Mouse (Mus musculus): ENCODE measurements around the gene Relch.
"Not testable (repeated sequence)": the region's sequence is repeated elsewhere in the genome, so short reads cannot be mapped to it uniquely, and the experiment has no call there.

Gene Relch

DNA sequence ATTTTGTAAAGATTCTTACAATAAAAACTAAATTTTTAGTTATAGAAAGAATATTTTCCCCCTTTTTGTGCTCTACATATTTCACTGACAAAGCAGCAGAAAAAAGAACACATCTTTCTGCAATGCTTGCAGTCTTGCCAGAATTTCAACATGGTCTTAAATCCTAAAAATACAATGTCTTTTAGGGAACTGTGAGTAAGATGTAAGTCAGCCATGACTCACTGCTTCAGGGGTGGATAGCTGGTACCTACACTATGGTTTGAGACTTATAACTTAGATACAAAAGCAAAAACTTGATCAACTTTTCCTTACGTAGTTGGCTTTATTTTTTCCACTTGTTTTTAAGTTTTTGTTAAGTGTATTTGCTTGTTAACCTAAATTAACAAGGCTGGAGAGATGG is 78.8 kb downstream of the Relch start:
- no peak for DNase-seq (ENCODE audit: inconsistent age in 2 of 2, low spot score in 1 of 2)

DNA sequence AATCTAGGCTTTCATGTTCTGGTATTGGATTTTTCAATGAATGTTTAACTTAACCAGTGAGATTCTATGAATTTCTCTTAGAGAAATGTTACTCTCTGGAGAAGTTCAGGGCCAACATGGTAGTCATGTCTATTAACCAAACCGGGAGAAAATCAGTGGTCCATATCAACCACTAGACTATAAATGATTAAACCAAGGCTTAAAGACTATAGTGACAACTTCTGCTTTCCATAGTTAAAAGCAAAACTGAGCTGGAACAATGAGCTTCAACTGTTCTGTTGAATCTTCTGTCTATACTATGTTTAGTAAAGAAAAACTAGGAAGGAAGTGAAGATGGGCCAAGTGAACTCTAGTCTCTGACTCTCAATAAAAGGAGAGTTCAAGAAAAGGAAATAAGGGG is 82.8 kb downstream of the Relch start:
- no peak for DNase-seq (ENCODE audit: inconsistent age in 2 of 2, low spot score in 1 of 2)

DNA sequence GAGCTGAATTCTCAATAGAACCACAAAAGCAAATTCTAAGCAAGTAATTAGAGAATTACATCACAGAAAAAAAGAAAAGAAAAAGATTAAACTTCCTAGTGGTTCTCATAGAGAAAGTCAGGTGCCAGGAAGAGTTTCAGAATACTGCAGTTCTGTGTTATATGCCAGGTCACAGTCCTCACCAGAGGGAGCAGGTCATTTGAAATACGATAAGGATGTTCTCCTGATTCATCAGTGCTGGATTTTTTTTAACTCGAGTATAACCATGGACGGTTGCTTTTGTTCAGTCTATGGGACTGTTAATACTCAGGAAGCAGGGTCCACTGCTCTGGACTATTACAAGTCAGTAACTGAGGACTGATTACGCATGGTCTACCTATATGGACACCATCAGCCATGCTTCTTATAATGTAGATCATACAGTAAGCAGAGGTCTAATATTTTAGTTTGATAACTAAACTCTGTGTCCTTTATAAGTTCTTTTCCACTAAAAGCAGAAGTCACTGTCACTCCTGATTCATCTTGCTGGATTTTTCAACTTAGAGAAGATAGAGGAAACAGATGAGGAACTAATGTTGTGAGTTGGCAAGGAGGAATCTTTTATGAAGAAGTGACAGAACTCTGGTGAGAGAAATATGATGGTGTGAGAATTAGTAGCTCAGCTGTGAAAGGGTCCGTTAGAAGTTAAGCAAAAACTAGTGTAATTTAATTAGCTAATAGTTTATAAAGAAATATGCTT is 83.4 kb downstream of the Relch start:
- DNase-seq (ENCODE audit: inconsistent age in 2 of 2, low spot score in 1 of 2) = no peak

DNA sequence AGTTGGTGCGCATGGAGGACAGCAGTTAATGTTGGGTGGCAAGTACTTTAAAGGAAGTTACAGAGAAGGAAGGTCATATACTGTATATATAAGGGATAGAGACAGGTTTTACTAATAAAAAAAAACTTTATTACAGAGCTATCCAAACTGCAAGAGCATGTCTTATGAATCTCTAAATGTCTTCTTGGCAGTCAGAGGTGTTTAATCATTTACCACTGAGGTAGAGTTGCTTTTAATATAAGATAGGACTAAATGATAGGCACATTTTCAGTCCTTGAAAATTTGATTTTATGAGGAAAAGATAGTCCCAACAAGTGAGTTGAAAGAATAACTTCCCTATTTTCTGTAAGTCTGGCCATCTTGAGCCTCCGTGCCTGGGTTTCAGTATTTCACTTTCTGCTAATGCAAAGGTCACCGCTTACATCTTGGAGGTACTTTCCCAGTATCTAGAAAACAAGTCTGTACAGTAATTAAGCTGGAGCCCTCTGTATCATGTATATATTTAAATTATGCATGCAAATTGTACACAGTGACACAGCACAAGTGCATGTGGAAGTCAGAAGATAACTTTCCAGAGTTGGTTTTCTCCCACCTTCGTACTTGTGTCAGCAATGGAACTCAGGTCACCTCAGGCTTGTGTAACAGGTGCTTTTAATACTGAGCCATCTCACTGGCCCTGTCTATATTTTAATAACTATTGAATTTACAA is 84.6 kb downstream of the Relch start:
- no peak for DNase-seq (ENCODE audit: inconsistent age in 2 of 2, low spot score in 1 of 2)

DNA sequence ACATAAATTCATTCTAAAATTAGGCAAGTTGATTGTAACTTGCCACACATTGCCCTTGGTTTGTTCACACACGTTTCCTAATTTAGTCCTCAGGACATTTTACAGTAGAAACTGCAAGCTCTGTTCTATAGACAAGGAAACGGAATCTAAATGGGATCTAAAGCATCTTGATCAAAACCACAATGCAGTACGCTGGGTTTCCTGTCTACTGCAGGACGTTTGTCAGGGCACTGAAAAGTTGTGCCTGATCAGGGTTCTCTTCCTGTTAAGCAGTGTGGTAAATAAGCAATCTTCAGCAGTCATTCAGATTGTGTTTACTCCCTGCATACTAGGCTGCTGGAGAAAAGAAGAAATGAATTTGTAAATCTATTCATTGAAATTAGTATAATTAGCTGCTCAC is 88.5 kb downstream of the Relch start:
- DNase-seq (ENCODE audit: inconsistent age in 2 of 2, low spot score in 1 of 2) = no peak

DNA sequence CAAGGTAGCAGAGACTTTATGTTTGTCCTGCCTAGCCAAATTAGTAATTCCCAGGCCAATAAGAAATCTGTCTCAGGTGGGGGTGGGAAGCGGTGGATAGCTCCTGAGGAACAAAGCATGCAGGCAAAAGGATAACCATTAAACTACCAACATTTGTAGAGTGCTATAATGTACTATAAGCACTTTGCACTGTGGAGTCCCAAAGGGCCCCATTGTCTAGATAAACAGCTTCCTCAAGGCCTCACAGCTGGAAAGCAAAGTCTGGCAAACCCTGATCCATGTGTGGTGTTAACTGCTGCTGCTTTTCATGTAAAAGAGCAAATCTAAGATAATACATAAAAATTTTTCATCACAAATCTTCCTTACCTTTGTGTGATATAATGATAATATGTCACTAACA is 89.3 kb downstream of the Relch start:
- DNase-seq (ENCODE audit: inconsistent age in 2 of 2, low spot score in 1 of 2) = no peak

DNA sequence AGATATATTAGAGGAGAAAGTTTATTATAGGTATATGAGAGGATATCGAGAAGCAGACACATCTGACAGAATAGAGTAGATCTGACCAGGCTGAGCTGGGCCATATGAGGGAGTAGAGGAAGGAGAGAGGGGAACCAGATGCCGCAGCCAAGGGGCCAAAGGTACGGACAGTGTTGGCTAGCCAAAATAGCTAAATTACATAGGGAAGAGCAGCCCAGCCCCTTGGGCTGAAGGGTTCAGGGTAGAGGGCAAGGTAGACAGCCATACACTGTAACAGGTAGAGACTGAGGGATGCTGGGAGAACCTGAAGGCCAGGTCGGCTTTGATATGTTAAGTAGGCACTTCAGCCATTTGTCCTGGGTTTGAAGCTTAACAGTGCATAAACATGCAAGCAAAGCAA is 95.1 kb downstream of the Relch start:
- DNase-seq (ENCODE audit: inconsistent age in 2 of 2, low spot score in 1 of 2) = no peak

DNA sequence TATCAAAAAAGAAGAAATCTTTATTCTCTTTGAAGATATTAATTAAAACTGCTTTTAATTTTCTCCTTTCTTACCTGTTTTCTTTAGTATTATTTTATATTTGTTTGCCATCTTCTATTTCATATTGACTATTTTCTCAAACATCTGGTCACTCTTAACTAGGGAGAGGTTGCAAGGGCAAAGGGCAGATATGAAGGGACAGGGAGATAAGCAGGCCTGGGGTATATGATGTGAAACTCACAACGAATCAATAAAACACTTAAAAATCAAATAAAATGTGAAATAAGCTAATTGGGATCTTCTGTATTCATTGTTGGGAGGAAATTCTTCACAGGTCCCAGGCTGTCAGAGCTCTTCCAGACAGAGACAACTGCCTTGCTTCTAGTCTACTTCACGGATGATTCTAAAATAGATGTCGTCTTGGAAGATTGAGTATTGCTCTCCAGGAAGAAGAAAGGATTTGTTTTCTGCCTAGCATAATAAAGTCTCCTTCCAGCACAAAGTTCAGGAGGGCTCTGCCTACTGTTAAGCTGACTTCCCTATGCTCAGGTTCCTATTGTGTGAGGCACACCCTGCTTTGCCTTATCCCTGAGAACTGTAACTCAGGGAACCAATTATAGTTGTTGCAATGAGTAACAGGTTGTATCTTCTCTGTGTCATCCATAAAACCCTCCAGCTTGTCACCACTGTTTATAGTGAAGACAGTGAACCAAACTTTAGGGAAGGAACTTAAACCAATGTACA is 95.9 kb downstream of the Relch start:
- DNase-seq (ENCODE audit: inconsistent age in 2 of 2, low spot score in 1 of 2) = no peak

DNA sequence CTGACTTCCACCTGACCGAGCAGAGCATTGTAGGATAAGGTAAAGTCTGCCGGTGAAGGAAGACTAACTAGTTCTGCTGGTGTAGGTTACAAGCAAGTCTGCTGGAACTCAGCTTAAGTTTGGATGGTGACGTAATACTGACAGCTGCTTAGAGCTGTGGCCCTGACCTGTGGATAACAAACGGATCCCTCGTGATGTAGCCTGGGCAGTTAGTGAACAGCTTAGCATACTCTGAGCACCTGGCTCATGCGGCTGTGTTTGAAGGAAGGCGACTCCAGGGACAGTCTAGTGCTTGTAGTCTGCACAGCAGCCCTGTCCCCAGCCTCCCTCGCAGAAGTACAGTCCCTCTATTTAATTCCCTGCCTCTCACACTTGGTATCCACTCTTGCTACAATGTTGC is 101.9 kb downstream of the Relch start:
- peak in 1 of 2 experiments; percentile 51 for DNase-seq (ENCODE audit: inconsistent age in 2 of 2, low spot score in 1 of 2)

DNA sequence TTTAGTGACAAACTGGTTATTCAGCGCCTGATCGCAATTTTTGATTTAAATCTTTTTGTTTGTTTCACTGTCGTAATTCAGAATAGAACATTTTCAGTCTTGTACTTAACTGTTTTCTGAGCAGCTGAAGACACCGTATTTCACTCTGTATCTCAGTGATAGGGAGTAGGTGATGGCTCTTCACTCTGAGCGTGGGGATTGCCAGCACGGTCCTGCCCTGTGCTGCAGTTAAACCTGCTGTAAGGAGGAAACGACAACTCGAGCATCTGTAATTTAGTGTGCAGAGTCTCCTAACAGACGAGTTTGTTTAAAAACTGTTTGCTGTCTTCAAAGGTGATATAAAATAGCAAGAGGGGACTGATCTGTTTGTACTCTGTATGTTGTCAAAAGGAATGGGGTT is 102.4 kb downstream of the Relch start:
- DNase-seq (ENCODE audit: inconsistent age in 2 of 2, low spot score in 1 of 2) = not testable (repeated sequence)

DNA sequence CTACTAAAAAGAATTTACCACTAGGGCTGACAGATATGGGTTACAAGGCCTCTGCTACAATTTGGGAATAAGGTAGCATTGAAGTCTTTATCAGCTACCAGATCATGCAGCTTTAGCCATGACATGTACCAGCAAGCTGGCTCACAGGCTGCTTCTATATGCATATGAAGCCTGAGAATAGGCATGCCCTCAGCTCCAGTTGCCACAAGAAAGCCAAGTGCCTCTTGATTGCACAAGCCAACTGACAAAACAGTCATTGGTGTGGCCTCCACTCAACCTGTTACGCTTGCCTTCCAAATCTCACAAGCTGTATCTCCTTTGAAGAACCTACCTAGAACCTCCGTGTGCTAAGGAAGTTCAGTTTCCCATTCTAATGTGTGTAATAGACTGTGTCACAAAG is 104.7 kb downstream of the Relch start:
- no peak for DNase-seq (ENCODE audit: inconsistent age in 2 of 2, low spot score in 1 of 2)

DNA sequence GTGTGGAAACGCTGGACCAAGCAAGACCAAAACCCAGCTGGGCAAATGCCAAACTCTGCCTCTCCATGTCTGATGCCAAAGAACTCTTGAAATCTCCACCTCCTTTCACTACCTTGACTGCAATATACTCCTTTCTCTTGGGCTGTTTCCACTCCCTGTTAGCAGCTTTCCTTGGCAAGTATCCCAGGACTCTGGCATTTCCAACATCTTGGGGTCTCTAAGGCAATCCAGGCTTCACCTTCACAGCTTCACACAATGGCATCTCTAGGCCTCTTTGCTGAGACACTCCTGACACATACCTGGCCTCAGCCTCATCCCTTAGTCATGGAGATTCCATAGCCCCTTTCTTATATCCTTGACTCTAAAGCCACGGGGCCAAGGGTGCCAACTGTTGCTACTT is 107.0 kb downstream of the Relch start:
- no peak for DNase-seq (ENCODE audit: inconsistent age in 2 of 2, low spot score in 1 of 2)

DNA sequence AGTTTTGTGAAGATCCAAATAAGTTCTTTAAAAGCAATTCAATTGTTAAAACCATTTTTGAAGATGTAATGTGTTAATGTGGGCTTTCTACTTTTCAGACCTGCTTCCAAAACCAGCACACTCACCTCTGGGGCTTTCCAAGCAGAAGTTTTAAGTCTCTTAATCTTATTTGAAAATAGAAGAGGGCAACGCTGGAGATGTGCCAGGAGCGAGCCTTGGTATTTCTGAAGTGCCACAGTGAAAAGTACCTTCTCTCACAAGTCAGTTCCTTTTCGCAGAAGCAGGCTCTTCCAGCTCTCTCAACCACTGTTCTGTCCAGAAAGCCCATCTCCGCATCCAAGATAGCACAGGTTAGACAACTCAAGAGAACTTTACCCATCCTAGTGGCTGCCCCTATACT is 112.8 kb downstream of the Relch start:
- no peak for DNase-seq (ENCODE audit: inconsistent age in 2 of 2, low spot score in 1 of 2)

DNA sequence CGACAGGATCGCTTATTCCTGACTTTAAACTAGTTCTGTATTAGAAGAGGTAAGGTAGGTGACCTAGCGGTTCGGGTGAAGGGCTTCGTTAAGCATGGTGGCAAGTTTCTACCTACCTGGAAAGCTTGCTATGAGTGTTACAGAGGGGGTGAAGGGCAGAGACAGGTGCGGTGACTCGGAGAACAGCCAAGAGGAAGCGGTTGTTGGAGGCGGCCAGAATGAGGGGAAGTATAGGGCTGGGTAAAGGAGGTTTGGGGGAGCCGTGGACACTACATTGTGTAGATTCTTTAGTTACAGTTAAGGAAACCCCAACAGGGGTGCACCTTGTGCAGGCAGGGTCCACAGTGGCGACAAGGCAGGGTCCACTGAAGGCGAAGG is 116.4 kb downstream of the Relch start:
- DNase-seq (ENCODE audit: inconsistent age in 2 of 2, low spot score in 1 of 2) = no peak

DNA sequence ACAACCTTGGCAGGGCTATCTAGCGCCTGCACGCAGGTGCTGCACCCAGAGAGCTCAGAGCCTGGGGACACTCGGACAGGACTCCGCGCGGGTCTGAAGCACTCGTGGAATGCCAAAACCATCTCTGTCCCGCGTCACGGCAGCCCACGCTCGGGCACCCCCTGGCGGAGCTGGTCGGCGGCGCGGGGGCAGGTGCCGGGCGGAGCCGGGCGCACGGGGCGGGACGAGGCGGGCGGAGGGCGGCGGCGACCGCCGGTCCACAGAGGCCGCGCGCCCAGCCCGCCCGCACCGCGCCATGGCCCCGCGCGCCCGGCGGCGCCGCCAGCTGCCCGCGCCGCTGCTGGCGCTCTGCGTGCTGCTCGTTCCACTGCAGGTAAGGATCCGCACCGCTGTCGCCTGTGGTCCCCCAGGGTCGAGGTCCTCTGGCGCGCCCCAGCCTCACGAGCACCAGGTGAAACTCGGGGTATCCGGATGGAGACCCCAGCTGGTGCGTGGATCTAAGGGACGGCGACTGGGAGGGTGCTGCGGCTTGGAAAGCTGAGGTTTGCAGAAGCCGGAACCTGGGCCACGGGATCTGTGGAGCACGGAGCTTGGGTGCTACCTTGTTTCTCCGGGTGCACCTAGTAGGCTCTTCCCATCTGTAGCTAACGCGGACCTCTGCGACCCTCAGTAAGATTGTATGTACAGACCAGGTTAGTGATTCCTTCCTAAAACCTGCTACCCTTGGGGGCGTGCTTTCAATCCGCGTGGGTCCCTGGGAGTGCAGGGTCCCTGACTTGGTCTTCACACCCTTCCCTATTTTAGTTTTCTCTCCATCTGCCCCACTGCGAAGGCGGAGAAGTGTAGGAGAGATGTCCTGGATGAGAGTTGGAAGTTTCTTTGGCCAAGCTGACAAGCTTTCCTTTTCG is 117.0 kb downstream of the Relch start, which contains the start of gene Tnfrsf11a:
Gene Tnfrsf11a (plus strand): TSS at position 262 of the 908 bp plus-strand sequence.
- DNase-seq (ENCODE audit: inconsistent age in 2 of 2, low spot score in 1 of 2) = peak; percentile 60 to 84

DNA sequence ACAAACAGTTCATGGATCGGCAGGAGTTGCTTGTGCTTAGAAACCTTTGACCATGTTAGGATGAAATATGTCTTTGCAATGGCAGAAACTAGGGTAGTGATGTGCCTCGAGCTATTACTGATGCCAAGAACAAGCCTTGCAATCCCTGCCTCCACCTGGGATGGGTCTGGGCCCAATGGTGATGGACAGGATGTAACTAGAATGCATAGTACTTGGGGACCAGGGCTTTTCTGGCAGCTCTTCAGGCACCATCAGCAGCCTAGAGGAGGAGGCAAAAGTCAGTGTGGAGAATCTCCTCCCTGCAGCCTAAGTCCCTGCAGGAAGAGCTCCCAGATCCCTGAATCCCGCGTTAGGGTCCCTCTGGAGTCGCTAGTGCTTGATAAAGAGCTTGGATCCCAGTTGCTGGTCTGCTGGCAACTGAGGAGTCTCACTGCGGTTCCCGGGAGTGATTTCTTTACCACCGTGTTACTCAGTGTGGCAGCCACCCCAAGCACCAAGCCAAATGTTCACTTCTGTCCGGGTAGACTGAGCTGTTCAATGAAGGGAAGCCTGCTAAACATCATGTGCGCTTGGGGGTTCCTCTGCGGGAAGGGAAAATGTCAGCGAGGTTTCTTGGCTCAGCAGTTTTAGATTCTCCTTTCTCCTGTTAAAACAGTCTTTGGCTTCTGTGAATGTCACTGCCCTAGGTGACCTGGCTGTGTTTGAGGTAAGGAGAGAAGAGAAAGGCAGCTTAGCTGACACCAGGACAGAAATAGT is 117.9 kb downstream of the Relch start:
- peak in 1 of 2 experiments; percentile 36 for DNase-seq (ENCODE audit: inconsistent age in 2 of 2, low spot score in 1 of 2)

DNA sequence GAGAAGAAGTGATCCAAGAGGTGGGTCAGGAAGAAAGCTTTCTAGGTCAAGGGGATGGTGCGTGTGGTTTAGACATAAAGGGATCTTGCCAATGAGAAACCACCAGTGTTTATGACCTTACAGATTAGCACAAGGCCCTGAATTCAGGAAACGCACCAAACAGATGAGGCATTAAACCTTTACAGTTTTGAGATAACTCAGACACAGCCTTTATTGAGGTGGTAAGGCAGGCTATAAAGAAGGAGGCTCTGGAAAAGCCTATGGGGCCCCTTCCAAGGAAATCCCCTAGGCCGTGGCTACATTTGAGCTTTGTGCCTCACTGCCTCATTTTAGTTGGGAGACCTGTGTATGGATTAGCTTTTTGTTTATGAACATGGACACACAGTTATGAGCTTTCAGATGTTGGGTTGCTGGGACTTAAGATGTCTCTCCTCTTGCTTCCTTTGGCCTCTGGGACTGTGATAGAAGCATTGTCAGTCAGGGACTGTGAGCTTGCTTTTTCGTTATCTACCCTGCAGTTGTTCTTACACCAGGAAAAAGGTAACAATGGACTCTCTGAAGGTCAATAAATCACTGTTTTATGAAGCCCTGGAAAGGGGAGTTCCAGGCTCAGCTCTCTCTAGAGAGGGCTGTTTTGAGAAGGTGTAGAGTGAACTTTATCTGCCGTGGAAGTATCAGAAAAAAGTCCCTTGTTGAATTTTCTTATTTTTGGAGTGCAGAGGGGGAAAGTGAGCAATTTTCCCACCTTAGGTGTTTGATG is 120.8 kb downstream of the Relch start:
- DNase-seq (ENCODE audit: inconsistent age in 2 of 2, low spot score in 1 of 2) = no peak

DNA sequence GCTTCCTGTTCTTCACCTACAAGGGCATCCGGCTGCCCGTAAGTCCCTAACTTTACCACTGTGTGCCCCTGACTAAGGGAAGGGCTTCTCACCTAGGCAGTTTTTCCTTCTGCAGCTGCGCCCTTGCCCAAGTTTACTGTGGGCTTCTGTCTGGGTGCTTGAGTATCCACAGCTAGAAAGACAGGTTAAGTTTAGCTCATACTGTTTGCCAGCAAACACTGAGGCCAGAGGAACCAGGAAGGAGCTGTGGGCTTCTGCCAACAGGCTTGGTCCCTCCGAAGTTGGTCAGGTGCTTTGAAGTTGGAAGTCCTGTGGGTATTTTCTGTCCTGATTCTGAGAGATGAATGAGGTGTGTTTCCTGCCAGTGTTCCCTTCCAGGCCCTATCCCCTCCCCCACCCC is 121.5 kb downstream of the Relch start:
- peak in 1 of 2 experiments; percentile 44 for DNase-seq (ENCODE audit: inconsistent age in 2 of 2, low spot score in 1 of 2)

DNA sequence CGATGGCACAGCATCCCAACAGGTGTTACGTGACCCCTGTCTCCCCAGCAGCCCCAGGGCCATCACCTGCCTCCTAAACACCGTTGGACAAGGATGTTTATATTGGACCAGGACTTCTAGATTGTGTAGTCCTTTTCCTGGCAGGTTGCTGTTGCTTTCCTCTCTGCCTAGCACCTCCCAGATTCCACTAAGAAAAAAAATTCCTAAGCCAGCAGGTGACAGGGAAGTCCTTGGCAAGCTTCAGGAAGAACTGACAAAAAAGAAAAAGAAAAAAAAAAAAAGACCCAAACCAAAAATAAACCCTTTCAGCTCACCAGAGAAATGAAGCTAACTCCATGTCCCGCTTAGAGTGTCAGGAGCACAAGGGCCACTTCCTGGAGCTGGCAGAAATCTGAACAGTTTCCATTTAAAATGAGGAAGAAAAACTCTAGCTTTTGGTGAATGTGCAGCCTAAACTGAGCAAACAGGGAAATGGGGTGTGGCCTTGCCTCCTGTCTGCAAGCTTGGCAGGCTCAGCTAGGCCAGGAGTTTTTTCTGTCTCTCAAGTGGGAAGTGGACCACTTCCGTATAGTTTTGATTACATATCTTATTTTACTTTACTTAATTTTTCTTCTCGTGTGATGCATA is 123.2 kb downstream of the Relch start:
- DNase-seq (ENCODE audit: inconsistent age in 2 of 2, low spot score in 1 of 2) = peak; percentile 25 to 47
